Mouse (Mus musculus) C2C12 (cell line): ENCODE data around the gene Pak6.

Experiments
- CEBPB ChIP-seq: IDR thresholded peaks from one replicate; pipeline ENCODE4 v1.6.1; 2011; ENCODE audit warnings: low read depth, mild to moderate bottlenecking, control low read depth, moderate library complexity
- CTCF ChIP-seq: IDR thresholded peaks from one replicate; pipeline ENCODE4 v1.5.1; 2011; ENCODE audit not compliant: control insufficient read depth, insufficient read depth, insufficient read length
- MYOD1 ChIP-seq: IDR thresholded peaks from one replicate; pipeline ENCODE4 v1.6.1; 2011; ENCODE audit warnings: low read depth; ENCODE audit not compliant: control insufficient read depth, insufficient read length
- MYOG ChIP-seq: IDR thresholded peaks from one replicate; pipeline ENCODE4 v1.6.1; 2011; ENCODE audit not compliant: control insufficient read depth, insufficient read length; ENCODE audit errors: extremely low read depth
- USF1 ChIP-seq: IDR thresholded peaks from one replicate; pipeline ENCODE4 v1.6.1; 2011; ENCODE audit warnings: low read depth, mild to moderate bottlenecking, control low read depth, moderate library complexity

GRCm38 (mm10) chr2:118659077-118659476, 4.0 kb upstream of the Pak6 start:
- TF ChIP-seq CTCF (no peak), MYOD1 (no peak), USF1 (no peak), CEBPB (no peak), MYOG (no peak)
